Mouse (Mus musculus) ES-Bruce4 (cell line): ENCODE measurements around the gene Zfp282. TPM values are rescaled to one million over a fixed set of nuclear protein-coding genes. Genes with fewer than 3 reads are reported as not detected.

ENCODE experiments used
- H3K27ac ChIP-seq: 2 replicates; pipeline ENCODE4 v1.5.1; 2012; ENCODE audit warnings: low read length, inconsistent platforms; ENCODE audit not compliant: insufficient read depth
- H3K27me3 ChIP-seq: 2 replicates; pipeline ENCODE4 v1.6.1; 2012; ENCODE audit warnings: mild to moderate bottlenecking, low read length, inconsistent platforms; ENCODE audit not compliant: control insufficient read depth, poor library complexity, insufficient read depth, severe bottlenecking
- H3K36me3 ChIP-seq: 2 replicates; pipeline ENCODE4 v1.6.1; 2012; ENCODE audit warnings: inconsistent platforms, mild to moderate bottlenecking, low read length, moderate library complexity; ENCODE audit not compliant: control insufficient read depth, poor library complexity, insufficient read depth, severe bottlenecking
- H3K4me1 ChIP-seq: one replicate; pipeline ENCODE4 v1.8.1; 2011; ENCODE audit warnings: low read length; ENCODE audit not compliant: control insufficient read depth, insufficient read depth
- H3K4me3 ChIP-seq: 2 replicates; pipeline ENCODE4 v1.5.1; 2011; ENCODE audit warnings: low read depth, mild to moderate bottlenecking, low read length
- H3K9ac ChIP-seq: 2 replicates; pipeline ENCODE4 v1.6.1; 2012; ENCODE audit warnings: low read depth, mild to moderate bottlenecking, inconsistent platforms; ENCODE audit not compliant: poor library complexity, severe bottlenecking
- H3K9me3 ChIP-seq: replicated peaks from 2 replicates; pipeline ENCODE4 v1.6.1; 2012; ENCODE audit warnings: mild to moderate bottlenecking, low read length, inconsistent platforms; ENCODE audit not compliant: control insufficient read depth, poor library complexity, insufficient read depth, severe bottlenecking
- CTCF ChIP-seq: IDR thresholded peaks from one replicate; pipeline ENCODE4 v1.8.1; 2011; ENCODE audit warnings: low read depth, low read length
- EP300 ChIP-seq: IDR thresholded peaks from 2 replicates; pipeline ENCODE4 v1.6.1; 2011; ENCODE audit warnings: low read depth, low read length; ENCODE audit not compliant: insufficient read depth
- POLR2A ChIP-seq: IDR thresholded peaks from one replicate; pipeline ENCODE4 v1.8.1; 2011; ENCODE audit warnings: low read length; ENCODE audit not compliant: insufficient read depth
- polyA plus RNA-seq: library from polyadenylated mRNA; stranded (reverse); fragments of >200 nt; gene quantifications from 2 replicates; pipeline ENCODE4 v1.2.4, GENCODE M21; 2011; ENCODE audit warnings: low read depth; ENCODE audit not compliant: missing spikeins, insufficient read depth, insufficient read length

Zfp282 gene
- polyA plus RNA-seq, 1 experiment = 2.7 TPM

DNA sequence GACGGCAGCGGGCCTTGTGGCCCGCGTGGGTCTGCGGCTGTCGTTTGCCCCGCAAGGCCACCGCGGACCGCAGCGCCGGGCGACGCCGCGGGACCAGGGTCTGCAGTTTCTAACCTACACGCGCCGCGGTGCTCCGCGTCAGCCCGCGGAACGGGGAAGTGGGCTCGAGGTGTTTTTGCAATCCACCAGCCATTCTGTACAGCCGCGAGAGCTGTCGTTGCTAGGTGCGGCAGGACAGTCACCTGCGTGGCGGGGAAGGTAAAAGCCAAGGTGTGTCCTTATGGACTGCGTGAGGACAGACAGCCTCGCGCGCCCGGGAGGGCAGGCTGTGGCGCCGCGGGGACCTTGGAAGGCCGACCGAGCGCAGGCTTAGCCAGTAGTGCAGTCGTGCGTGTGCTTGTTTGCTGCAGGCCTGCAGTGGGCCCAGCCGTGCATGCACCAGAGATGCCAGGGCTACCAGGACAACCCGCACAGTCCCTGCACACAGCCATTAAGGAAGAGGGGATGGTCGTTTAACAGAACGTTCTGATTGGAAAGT, 41.0 kb upstream of the Zfp282 start:
- Histone ChIP-seq H3K9ac (peak overlapping the region; percentile 85), H3K4me3 (peak overlapping the region; percentile 86), H3K4me1 (no peaks in the 10 kb centered on the region), H3K27me3 (0 out of 2 replicates have a peak, but pooled peaks cover 1% of the 10 kb centered on the region), H3K27ac (no peak overlapping the region), H3K9me3 (no peaks in the 10 kb centered on the region), H3K36me3 (no peaks in the 10 kb centered on the region)
- no peak for TF ChIP-seq EP300
- TF ChIP-seq CTCF = no peak
- TF ChIP-seq POLR2A = no peak

DNA sequence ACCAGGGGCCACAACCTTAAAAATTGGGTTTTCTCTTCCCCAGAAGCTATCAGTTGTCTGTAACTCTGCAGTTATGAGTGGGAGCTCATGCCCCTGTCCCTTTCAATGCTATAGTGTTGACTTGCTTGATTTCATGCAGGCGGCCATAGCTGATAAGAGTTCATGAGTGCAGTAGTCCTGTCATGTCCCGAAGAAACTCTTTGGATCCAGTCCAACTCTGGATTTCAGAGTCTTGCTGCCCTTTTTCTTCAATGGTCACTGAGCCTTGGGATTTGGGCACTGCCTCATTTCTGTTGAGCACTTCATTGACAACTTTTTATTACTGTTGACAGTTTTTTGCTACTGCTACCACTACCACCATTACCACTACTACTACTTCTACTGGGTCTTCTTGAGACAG, 39.4 kb upstream of the Zfp282 start:
- Histone ChIP-seq H3K9ac (no peak overlapping the region), H3K4me3 (no peak overlapping the region)
- TF ChIP-seq CTCF (no peak), POLR2A (no peak), EP300 (no peak)

DNA sequence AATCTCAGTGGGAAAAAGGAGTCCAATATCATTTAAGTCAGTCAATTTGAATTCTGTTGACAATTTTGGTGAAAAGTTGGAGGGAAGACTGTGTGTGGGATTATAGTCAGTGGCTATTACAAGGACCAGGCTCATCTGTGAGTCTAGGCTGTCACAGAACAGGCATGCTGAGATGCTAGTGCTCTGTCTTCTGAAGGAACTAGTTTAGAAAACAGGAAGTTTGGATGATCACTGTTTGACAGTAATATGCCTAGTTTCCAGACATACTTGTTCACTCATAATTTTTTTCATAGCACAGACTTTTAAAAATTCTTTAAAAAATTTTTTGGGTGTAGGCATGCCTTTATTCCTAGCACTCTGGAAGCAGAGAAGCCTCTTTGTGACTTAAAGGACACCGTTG, 35.9 kb upstream of the Zfp282 start:
- Histone ChIP-seq H3K27ac (no peak overlapping the region), H3K9ac (no peak overlapping the region), H3K4me1 (no peaks in the 10 kb centered on the region), H3K4me3 (no peak overlapping the region), H3K9me3 (no peaks in the 10 kb centered on the region), H3K27me3 (0 out of 2 replicates have a peak, but pooled peaks cover 1% of the 10 kb centered on the region), H3K36me3 (no peaks in the 10 kb centered on the region)
- TF ChIP-seq POLR2A = no peak
- TF ChIP-seq CTCF = no peak
- TF ChIP-seq EP300 = no peak

More for the DNA sequence above, 39.4 kb upstream of the Zfp282 start:
- H3K4me1 ChIP-seq = no peaks in the 10 kb centered on the region
- no peaks in the 10 kb centered on the region for H3K9me3 ChIP-seq
- 0 out of 2 replicates have a peak, but pooled peaks cover 1% of the 10 kb centered on the region for H3K27me3 ChIP-seq
- H3K36me3 ChIP-seq = no peaks in the 10 kb centered on the region
- no peak overlapping the region for H3K27ac ChIP-seq

DNA sequence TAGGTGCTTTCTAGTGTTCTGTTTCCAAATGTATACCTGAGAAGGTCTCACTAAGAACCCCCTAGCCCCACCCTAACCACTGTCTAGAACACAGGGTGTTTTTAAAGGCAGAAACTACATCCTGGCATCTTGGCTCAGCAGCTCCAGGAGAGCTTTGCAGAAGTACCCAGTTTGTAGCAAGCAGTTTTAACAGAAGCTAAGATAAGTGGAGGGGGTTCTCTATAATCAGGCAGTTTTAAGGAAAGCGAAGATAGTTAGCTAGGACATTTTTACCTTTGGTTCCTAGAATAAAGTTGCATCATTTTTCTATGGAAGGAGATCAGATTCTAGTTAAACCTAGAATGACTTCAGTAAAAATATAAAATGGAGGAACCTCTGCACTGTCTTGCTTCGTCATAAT, 35.2 kb upstream of the Zfp282 start:
- Histone ChIP-seq H3K27me3 (0 out of 2 replicates have a peak, but pooled peaks cover 1% of the 10 kb centered on the region), H3K4me1 (no peaks in the 10 kb centered on the region)
- TF ChIP-seq CTCF = no peak
- TF ChIP-seq POLR2A = no peak
- TF ChIP-seq EP300 = no peak

DNA sequence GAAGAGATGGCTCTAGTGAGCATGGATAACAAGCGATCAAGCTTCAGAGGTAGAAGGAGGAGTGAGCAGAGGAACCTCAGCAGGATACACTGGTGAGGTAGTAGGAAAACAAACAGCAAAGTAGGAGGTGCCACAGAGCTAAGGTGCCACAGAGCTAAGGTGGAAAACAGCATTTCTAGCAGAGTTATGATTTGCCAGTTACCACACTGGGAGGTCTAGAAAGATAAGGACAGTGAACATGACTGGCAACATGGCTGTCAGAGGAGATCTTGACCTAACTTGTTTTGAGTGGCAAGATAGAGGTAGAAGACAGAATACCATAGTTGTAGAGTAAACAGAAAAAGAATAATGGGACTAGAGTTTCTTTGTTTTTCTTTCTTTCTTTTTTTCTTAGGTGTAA, 34.7 kb upstream of the Zfp282 start:
- Histone ChIP-seq H3K36me3 (no peaks in the 10 kb centered on the region), H3K4me3 (no peak overlapping the region), H3K27ac (no peak overlapping the region), H3K9ac (no peak overlapping the region), H3K27me3 (0 out of 2 replicates have a peak, but pooled peaks cover 1% of the 10 kb centered on the region), H3K9me3 (no peaks in the 10 kb centered on the region), H3K4me1 (no peaks in the 10 kb centered on the region)
- TF ChIP-seq CTCF = no peak
- TF ChIP-seq EP300 = no peak
- no peak for TF ChIP-seq POLR2A

More for the DNA sequence above, 35.2 kb upstream of the Zfp282 start:
- Histone ChIP-seq H3K36me3 (no peaks in the 10 kb centered on the region), H3K9ac (no peak overlapping the region), H3K9me3 (no peaks in the 10 kb centered on the region), H3K4me3 (no peak overlapping the region), H3K27ac (no peak overlapping the region)

DNA sequence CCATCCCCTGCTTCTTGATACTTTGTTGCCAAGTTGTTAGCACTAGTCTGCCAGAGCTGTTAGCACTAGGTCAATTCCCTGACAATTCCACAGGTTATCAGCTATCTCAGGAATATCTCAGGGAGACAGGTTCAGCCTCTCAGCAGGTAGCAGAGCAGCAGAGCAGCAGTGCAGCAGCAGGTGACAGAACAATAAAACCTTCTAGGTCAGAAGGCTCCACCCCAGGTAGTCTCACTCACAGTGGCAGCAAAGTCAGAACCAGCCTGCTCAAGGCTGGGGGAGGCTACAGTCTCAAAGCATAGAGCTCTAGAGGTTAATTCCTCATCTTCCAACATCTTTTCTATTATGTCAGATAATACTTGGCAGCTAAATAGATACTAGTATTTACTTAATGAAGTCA, 31.2 kb upstream of the Zfp282 start:
- Histone ChIP-seq H3K36me3 (no peaks in the 10 kb centered on the region), H3K4me3 (no peak overlapping the region)
- TF ChIP-seq POLR2A (no peak), CTCF (no peak), EP300 (no peak)

More for the DNA sequence above, 31.2 kb upstream of the Zfp282 start:
- Histone ChIP-seq H3K27me3 (no peaks in the 10 kb centered on the region), H3K27ac (no peak overlapping the region), H3K9me3 (no peaks in the 10 kb centered on the region), H3K9ac (no peak overlapping the region), H3K4me1 (no peaks in the 10 kb centered on the region)
